Mouse (Mus musculus) left cerebral cortex, postnatal 4 days (tissue): ENCODE measurements around the gene Elk1. TPM values are rescaled to one million over a fixed set of nuclear protein-coding genes. Genes with fewer than 3 reads are reported as not detected.

Source experiments
- DNase-seq: peaks from one replicate; pipeline ENCODE4 v3.0.0-alpha.2; 2022
- intact Hi-C: fragments of 180-260 bp; cut with DNase I; formaldehyde crosslinking; loops from one replicate; pipeline ENCODE4 v1.15.1; 2025
- total RNA-seq, 2 experiments: library from RNA; stranded (reverse); gene quantifications; 2 replicates each; pipeline ENCODE4 v1.2.3; 2021

The Elk1 gene
- total RNA-seq, result 10 to 100 TPM; 35.0 to 36.8 TPM

DNA sequence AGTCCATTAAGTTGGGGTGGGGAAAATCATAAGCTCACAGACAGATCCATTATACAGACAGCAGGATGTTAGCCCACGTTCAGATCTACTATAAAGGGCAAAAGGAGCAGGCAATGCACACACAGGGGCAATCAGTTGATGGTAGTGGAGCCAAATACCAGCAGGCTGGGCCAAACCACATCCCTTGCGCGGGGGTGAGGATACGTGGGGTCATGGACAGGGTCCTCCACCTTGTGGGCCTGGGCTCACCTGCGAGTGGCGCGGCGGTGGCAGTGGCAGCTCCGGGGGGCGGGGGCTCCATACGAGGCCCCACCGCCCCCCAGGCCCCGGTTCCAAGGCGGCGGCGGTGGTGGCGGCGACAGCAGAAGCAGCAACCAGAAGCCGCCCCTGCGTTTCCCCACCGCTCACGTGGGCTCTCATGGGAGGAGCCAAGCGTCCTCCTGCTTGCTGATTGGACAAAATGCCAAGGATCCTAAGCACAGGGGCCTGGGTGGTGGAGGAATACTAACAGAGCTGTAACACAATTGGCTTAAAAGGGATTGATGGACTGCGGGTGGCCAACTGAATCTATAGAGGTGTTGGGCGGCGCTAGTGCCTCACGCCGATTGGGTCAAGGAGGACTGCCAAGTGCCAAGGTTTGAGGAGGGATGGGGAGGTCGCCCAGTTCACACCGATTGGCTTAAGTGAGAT, at the start of gene Elk1:
Gene Elk1, minus strand, starts transcription at position 418 of the 690 bp plus-strand sequence.
- intact Hi-C loops, result no loop called here
- peak; percentile 85 for DNase-seq

- no peak for DNase-seq
- intact Hi-C loops, result no loop called here
Measured at GRCm38 (mm10) chrX:20980901-20981300, 30.5 kb upstream of the Elk1 start.

- intact Hi-C loops, result no loop called here
Measured at GRCm38 (mm10) chrX:20961477-20962378, 11.3 kb upstream of the Elk1 start, which contains the start of gene Uxt. TSS of gene Uxt (minus strand) at chrX:20962017.

GRCm38 (mm10) chrX:20946055-20946454, 4.4 kb downstream of the Elk1 start:
- peak; percentile 43 for DNase-seq
- intact Hi-C loops, result no loop called here

More at GRCm38 (mm10) chrX:20961477-20962378, 11.3 kb upstream of the Elk1 start, which contains the start of gene Uxt:
- peak; percentile 90 for DNase-seq

DNA sequence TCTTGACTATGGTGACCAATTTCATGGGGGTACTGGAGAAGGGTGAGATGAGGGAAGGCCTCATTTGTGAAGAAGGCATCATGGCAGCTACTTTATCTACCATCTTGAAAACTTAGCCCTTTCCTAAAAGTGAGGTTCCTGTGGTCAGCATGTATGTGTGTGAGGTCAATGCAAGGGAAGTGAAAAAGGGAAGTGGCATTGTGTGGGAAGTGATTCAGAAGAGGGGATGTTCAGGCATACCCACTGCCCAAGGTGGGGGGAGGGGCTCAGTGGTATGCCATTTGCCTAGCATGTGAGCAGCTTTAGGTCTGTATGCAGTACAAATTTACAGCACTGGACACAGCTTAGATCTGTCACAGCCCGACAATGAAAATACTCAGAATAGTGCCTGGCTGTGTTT, 18.4 kb downstream of the Elk1 start:
- DNase-seq, result no peak
- intact Hi-C loops, result no loop called here

- intact Hi-C loops, result no loop called here
- DNase-seq, result no peak
Measured at GRCm38 (mm10) chrX:20931364-20931763, 19.0 kb downstream of the Elk1 start, which contains the start of gene Cfp. TSS of gene Cfp (minus strand) at chrX:20931555.

DNA sequence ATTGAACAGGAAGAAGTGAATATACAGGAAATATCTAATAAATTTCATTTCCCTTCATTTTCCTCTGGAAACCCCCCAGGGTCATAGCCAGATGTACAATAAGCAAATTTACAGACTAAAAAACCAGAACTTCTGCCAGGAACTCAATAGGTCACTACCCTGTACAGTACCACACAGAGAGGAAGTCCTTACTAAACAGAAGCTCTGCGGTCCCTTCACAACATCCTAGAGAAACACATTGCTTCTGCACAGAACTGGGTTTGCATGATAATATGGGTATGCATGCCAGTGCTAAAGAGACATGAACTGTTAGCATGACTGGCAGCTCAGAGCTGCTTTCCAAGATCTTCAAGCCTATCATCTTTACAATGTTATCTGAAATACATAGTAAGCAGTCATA, 20.5 kb downstream of the Elk1 start:
- intact Hi-C loops, result no loop called here

DNA sequence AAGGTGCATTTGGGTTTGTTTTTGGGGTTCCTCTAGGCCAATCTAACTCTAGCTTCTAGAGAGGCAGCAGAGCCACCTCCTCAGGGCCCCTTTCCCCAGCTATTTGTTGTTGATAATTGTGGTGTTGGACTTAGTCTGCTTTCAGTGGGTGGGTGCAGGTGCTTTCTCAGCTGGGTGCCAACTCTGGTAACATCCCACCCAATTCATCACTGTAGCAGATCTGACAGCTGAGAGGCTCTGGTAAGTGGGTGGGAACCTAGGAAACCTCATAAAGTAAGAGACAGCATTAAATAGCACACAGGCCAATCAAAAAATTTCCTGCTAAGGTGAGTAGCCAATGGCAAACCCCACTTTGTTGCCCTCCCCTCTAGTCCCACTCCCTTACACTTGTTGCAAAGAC, 25.4 kb downstream of the Elk1 start:
- intact Hi-C loops, result no loop called here
- DNase-seq, result no peak

More for the DNA sequence above, 20.5 kb downstream of the Elk1 start:
- DNase-seq, result no peak

GRCm38 (mm10) chrX:20923506-20923905, 26.9 kb downstream of the Elk1 start:
- DNase-seq, result no peak
- intact Hi-C loops, result no loop called here

DNA sequence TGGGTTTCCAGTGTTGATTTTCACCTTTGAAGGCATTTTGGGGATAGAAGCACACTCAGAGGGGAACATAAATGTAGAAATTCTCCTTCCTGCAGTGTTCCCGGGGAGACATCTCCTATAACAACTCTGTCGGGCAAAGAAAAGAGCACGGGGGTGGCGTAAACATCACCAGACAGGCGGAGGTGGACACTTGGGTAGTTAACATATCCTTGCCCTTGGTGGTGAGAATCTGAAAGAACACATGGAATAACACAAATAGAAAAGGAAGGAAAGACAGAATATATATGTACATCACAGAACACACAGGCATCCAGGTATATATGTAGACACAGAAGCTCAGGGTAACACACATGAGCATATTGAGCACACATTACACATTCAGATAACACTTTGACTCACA, 29.0 kb downstream of the Elk1 start:
- DNase-seq, result no peak
- intact Hi-C loops, result no loop called here

- DNase-seq, result peak; percentile 90
- intact Hi-C loops, result no loop called here
Measured at GRCm38 (mm10) chrX:20920844-20921364, 29.5 kb downstream of the Elk1 start, which contains the start of gene Syn1. TSS of gene Syn1 (minus strand) at chrX:20921004.

DNA sequence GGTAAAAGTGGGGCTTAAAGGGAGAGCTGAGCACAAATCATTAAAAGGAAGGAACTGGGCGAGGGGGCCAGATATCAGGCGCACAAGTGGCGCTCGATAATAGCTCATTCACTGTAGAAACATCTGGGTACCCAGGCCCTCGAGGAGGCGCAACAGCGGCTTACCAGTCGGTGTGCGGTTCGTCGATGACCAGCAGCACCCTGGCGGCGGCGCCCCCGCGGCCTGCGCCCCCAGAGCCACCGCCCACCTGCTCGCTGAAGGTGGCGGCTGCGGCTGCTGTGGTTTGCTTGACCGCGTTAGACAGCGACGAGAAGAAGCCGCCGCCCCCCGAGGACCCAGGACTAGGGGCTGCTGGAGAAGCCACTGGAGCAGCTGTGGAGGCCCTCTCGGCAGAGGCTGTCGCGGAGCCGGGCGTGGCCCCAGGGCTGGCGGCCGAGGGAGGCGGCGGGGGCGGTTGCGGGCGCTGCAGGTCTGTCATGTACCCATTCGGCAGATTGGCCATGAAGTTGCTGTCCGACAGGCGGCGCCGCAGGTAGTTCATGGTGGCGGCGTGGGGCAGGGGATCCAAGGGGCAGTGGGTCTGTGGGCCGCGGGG, 30.1 kb downstream of the Elk1 start:
- intact Hi-C loops, result no loop called here
- no peak for DNase-seq

DNA sequence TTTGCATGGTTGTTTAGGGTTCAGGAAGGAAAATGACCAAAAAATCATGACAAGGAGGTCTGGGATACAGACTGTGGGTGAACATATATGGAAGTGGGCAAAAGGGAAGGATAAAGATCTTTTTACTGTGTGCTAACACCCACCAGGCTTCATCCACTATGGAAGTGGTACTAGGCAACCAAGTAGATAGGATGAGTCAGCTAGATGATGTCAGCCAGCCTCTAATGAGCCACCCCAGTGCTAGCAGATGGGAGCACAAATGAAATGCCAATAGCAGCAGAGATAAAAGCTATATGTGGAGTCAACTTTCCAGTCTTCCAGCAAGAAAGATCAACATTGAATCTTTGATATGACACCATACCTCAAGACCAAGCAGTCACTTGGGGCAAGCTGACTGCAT, 35.3 kb downstream of the Elk1 start:
- intact Hi-C loops, result loop anchor here (10.0 kb wide), 1 partner anchor 60 kb away; no protein-coding TSS in a partner anchor
- DNase-seq, result no peak

GRCm38 (mm10) chrX:20913726-20914125, 36.7 kb downstream of the Elk1 start:
- DNase-seq, result no peak
- intact Hi-C loops, result loop anchor here (10.0 kb wide), 1 partner anchor 59 kb away; no protein-coding TSS in a partner anchor

DNA sequence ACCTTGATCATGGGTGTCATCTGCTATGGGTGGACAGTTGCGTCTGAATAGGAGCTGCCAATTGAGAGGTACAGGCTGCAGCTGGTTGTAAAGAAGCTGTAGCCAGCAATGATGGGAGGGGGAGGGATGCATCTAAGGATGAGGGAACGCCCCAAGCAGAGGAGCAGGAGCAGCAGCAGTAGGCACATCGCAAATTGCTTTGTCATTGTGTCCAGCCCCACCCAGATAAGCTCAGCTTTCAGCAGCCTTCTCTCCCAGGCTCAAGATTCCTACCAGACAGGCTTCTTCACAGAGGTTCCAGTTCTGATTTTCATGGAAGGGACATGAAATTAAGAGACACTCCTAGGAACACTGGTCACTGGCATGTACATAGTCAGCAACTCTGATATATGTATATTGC, 40.3 kb downstream of the Elk1 start:
- no peak for DNase-seq
- intact Hi-C loops, result loop anchor here (10.0 kb wide), 1 partner anchor 55 kb away; no protein-coding TSS in a partner anchor

Other genes with a start within 250 kb of the Elk1 start
- gene Usp11, start 246.7 kb downstream of the Elk1 start, total RNA-seq, result 10 to 100 TPM; 68.3 to 68.8 TPM
- 100 to 1,000 TPM; 179 to 183 TPM for gene Araf, start 152.8 kb downstream of the Elk1 start, total RNA-seq
- 1 to 10 TPM; 2.2 to 2.4 TPM for gene Timp1, start 80.4 kb downstream of the Elk1 start, total RNA-seq
- 100 to 1,000 TPM; 223 to 239 TPM for gene Syn1, start 29.6 kb downstream of the Elk1 start, total RNA-seq
- gene Cfp, start 19.1 kb downstream of the Elk1 start, total RNA-seq, result 10 to 100 TPM; 11.5 to 13.4 TPM
- gene Uxt, start 11.4 kb upstream of the Elk1 start, total RNA-seq, result 10 to 100 TPM in 1 of 2 experiments, 1 to 10 TPM in 1; 10.0 to 11.7 TPM
- 10 to 100 TPM in 1 of 2 experiments, 1 to 10 TPM in 1; 9.8 to 13.6 TPM for gene Zfp182, start 111.7 kb upstream of the Elk1 start, total RNA-seq
- not detected for gene Spaca5, start 117.8 kb upstream of the Elk1 start, total RNA-seq
- gene Zfp300, start 138.9 kb upstream of the Elk1 start, total RNA-seq, result 1 to 10 TPM; 4.0 to 4.1 TPM
- gene Ssxa1, start 165.2 kb upstream of the Elk1 start, total RNA-seq, result not detected
- not detected for gene Gm21876, start 225.0 kb upstream of the Elk1 start, total RNA-seq